Mouse (Mus musculus) brown adipose tissue, adult 24 weeks (tissue): ENCODE data around the gene C2cd4c. TPM values are rescaled to one million over a fixed set of nuclear protein-coding genes. Genes with fewer than 3 reads are reported as not detected.

ENCODE experiments used
- H3K27ac ChIP-seq: fragments of 200-500 bp; replicated peaks from 2 replicates; pipeline ENCODE4 v1.5.1; 2012; ENCODE audit warnings: low read depth, mild to moderate bottlenecking, low read length
- H3K4me1 ChIP-seq: fragments of 200-500 bp; 2 replicates; pipeline ENCODE4 v1.6.1; 2012; ENCODE audit warnings: low read length, mixed read lengths; ENCODE audit not compliant: control insufficient read depth, insufficient read depth, insufficient read length
- H3K4me3 ChIP-seq: fragments of 200-500 bp; 2 replicates; pipeline ENCODE4 v1.5.1; 2012; ENCODE audit warnings: low read depth, mild to moderate bottlenecking, low read length, moderate library complexity; ENCODE audit not compliant: insufficient read depth
- polyA plus RNA-seq: library from polyadenylated mRNA; stranded (reverse); fragments of >200 nt; gene quantifications from 2 replicates; pipeline ENCODE4 v1.2.4, GENCODE M21; 2012; ENCODE audit not compliant: missing spikeins, insufficient read depth, insufficient read length

The C2cd4c gene
- polyA plus RNA-seq, 1 experiment = 0.48 TPM

DNA sequence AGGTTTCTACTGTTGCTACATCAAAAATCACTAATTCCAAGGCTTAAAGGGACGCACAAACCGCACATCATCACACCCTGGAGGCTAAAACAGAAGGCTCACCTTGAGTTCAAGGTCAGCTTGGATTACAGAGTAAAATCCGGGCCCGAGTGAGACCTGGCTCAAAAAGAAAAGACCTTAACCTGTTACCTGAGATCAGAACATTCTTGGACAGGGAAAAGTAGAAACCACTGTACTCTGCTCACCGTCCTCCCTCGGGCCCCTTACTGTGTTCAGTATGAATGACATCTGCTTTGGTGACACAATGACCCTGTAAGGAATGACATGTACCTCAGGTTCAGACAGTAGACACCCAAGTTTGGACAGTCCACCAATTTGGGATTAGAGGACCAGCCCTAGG lies 39.0 kb downstream of the C2cd4c start:
- no peaks in the 10 kb centered on the region for H3K4me1 ChIP-seq
- H3K27ac ChIP-seq = no peak overlapping the region
- no peak overlapping the region for H3K4me3 ChIP-seq

DNA sequence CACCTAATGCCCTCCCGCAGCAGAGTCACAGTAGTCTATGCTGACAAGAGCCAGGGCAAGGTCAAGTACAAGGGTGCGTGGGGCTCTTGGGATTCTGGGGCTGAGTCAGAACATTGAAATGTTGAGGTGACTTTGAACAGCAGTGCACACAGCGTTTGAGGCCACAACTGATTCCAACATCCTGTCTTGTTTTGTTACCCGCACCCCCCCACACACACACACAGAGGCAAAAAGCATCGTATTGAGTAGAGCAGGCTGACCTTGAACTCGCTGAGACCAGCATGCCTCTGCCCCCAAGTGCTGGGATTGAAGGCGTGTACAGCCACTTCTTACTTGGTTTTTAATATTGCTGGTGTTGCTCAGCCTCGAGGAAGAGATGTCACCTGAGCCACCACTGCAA lies 39.5 kb downstream of the C2cd4c start:
- Histone ChIP-seq H3K4me1 (no peaks in the 10 kb centered on the region), H3K27ac (no peak overlapping the region)

DNA sequence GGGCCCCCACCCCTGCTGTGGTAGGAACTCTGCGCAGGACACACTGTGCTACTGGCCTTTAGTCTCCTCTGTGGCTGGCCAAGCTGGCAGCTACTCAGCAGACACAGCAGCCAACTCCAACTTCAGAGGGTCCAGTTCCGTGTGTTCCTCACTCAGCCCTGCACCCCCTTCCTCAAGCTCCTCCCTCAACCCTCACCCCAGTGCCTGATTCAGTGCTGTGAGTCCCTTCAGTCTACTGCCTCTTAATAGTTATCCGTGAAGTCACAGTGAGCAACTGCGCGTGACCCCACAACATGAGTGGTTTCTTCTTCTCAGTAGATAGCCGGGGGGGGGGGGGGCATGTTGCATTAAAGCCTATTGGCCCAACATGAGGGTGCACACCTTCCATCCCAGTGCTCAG lies 40.2 kb downstream of the C2cd4c start:
- no peak overlapping the region for H3K4me3 ChIP-seq
- H3K27ac ChIP-seq = no peak overlapping the region
- H3K4me1 ChIP-seq = no peaks in the 10 kb centered on the region

More for the DNA sequence above, 39.5 kb downstream of the C2cd4c start:
- H3K4me3 ChIP-seq = no peak overlapping the region

DNA sequence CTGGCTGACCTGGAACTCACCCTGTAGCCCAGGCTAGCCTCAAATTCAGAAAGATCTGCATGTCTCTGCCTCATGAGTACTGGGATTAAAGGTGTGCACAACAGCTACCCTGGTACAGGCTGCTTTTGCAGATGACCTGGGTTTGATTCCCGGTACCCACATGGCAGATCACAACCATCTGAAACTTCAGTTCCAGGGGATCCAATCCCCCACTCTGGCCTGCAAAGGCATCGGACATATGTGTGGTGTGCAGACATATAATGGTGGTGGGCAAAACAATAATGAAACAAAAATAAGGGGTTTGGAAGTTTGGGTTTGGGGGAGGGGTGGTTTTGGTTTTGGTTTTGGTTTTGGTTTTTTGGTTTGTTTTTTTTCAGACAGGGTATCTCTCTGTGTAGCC lies 42.5 kb downstream of the C2cd4c start:
- Histone ChIP-seq H3K4me3 (no peak overlapping the region), H3K4me1 (no peaks in the 10 kb centered on the region), H3K27ac (no peak overlapping the region)

DNA sequence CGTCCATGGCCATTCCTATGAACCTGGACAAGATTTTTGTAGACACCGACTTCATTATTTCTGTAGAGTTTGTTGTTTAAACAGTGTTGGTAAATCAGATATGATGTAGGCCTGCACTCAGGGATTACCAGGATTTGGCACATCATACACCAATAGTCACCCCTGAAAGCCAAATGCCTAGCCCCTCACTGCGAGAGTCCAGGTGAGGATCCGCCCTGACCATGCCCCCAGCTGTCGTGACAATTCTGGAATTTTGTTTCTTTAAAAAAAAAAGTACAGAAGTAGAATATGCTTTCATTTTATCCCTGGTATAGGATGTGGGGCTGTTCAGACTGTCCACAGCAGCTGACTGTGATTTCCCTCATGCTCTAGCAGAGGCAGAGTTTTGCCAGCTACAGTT lies 43.9 kb downstream of the C2cd4c start:
- H3K27ac ChIP-seq = no peak overlapping the region
- no peak overlapping the region for H3K4me3 ChIP-seq
- no peaks in the 10 kb centered on the region for H3K4me1 ChIP-seq

DNA sequence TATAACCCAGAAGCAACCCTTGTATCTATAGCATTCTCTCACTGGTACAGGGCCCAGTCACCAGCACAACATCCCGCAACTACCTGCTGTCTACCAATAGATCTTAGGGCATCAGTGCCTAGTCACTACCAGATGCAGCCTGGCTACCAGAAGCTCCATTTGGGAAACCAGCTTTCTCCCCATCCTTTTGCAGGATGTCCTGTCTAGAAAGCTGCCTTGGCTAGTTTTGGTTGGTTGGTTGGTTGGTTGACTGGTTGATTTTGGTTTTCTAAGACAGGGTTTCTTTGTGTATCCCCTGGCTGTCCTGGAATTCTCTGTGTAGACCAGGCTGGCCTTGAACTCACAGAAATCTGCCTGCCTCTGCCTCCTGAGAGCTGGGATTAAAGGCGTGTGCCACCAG lies 54.1 kb downstream of the C2cd4c start:
- peaks cover 5% of the 10 kb centered on the region; the same call in 1 of the 2 replicates for H3K4me1 ChIP-seq

DNA sequence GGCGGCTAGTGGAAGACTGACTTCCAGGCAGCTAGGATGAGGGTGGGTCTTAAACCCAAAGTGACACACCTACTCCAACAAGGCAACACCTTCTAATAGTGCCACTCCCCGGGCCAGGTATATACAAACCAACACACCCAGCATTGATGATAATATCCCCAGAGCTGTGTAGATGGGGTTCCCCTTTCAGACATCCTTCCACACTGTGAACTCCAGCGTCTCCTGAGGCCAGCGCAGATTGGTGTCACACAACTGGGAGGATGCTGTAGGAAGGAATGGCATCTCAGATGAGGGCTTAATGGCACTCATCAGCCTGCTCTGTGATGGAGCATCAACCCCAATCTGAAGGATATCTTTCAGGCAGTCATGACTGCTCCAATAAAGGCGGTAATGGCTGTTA lies 56.3 kb downstream of the C2cd4c start:
- H3K4me1 ChIP-seq = peaks cover 12% of the 10 kb centered on the region
- no peak overlapping the region for H3K27ac ChIP-seq
- no peak overlapping the region for H3K4me3 ChIP-seq

More for the DNA sequence above, 54.1 kb downstream of the C2cd4c start:
- H3K4me3 ChIP-seq = no peak overlapping the region
- no peak overlapping the region for H3K27ac ChIP-seq

DNA sequence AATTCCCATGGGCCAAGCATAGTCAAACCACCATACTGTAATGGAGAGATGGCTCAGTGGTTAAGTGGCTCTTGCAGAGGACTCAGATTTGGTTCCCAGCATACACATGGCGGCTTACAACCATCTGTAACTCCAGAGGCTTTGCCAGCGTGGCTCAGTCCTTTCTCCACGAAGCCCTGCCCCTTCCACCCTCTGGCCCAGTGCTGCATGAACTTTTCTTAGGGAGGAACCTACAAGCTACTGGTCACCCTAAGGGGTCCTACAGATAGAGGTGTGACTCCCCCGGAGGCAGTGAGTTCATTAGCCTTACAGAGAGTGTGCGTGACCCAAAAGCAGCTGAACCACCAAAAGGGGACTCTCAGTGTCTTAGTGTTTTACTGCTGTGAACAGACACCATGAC lies 56.9 kb downstream of the C2cd4c start:
- H3K27ac ChIP-seq = no peak overlapping the region
- peaks cover 12% of the 10 kb centered on the region for H3K4me1 ChIP-seq
- no peak overlapping the region for H3K4me3 ChIP-seq

Other genes starting within 250 kb of the C2cd4c start
- not detected in 2 replicates for gene Vmn2r83, start 145.3 kb downstream of the C2cd4c start, polyA plus RNA-seq
- 3.9 and 4.3 TPM in 2 replicates for gene Plpp2, start 80.2 kb downstream of the C2cd4c start, polyA plus RNA-seq
- gene Mier2, start 58.8 kb downstream of the C2cd4c start, polyA plus RNA-seq = 6.1 and 8.5 TPM in 2 replicates
- not detected in 2 replicates for gene Theg, start 26.7 kb downstream of the C2cd4c start, polyA plus RNA-seq
- gene Shc2, start 23.9 kb upstream of the C2cd4c start, polyA plus RNA-seq = 0.92 and 1.7 TPM in 2 replicates
- 1.2 TPM in 1 of 2 replicates, not detected in the other for gene Odf3l2, start 31.7 kb upstream of the C2cd4c start, polyA plus RNA-seq
- not detected in 2 replicates for gene Madcam1, start 50.5 kb upstream of the C2cd4c start, polyA plus RNA-seq
- gene Tpgs1, start 55.3 kb upstream of the C2cd4c start, polyA plus RNA-seq = 17.0 and 17.6 TPM in 2 replicates
- gene Cdc34, start 68.2 kb upstream of the C2cd4c start, polyA plus RNA-seq = 181 and 274 TPM in 2 replicates
- not detected in 2 replicates for gene Gzmm, start 75.0 kb upstream of the C2cd4c start, polyA plus RNA-seq
- gene Bsg, start 90.5 kb upstream of the C2cd4c start, polyA plus RNA-seq = 495 and 669 TPM in 2 replicates
- 0.52 TPM in 1 of 2 replicates, not detected in the other for gene Hcn2, start 102.6 kb upstream of the C2cd4c start, polyA plus RNA-seq
- 20.1 and 32.1 TPM in 2 replicates for gene Polrmt, start 132.6 kb upstream of the C2cd4c start, polyA plus RNA-seq
- gene Fgf22, start 141.1 kb upstream of the C2cd4c start, polyA plus RNA-seq = not detected in 2 replicates
- gene Rnf126, start 152.9 kb upstream of the C2cd4c start, polyA plus RNA-seq = 23.3 and 27.2 TPM in 2 replicates
- gene Fstl3, start 163.2 kb upstream of the C2cd4c start, polyA plus RNA-seq = 0.96 and 1.3 TPM in 2 replicates
- not detected in 2 replicates for gene Prss57, start 176.9 kb upstream of the C2cd4c start, polyA plus RNA-seq
- gene Palm, start 179.5 kb upstream of the C2cd4c start, polyA plus RNA-seq = 12.4 and 18.7 TPM in 2 replicates
- gene Misp, start 207.0 kb upstream of the C2cd4c start, polyA plus RNA-seq = not detected in 2 replicates
- gene Ptbp1, start 240.4 kb upstream of the C2cd4c start, polyA plus RNA-seq = 45.6 and 50.5 TPM in 2 replicates